Mouse (Mus musculus) NIH3T3 (cell line): Measurements from ENCODE around the gene Cacna2d3.

Source experiments
- DNase-seq: peaks from one replicate; pipeline ENCODE4 v3.0.0-alpha.2; 2012; ENCODE audit warnings: low read depth

Cacna2d3 gene

GRCm38 (mm10) chr14:29491786-29492185 is 229.9 kb downstream of the Cacna2d3 start:
- DNase-seq, result no peak

GRCm38 (mm10) chr14:29485416-29485815 is 236.2 kb downstream of the Cacna2d3 start:
- peak; percentile 2 for DNase-seq

- DNase-seq, result no peak
These were observed 243.2 kb downstream of the Cacna2d3 start for GRCm38 (mm10) chr14:29478403-29478983.

GRCm38 (mm10) chr14:29464277-29464676 is 257.4 kb downstream of the Cacna2d3 start:
- no peak for DNase-seq

GRCm38 (mm10) chr14:29449203-29449602 is 272.5 kb downstream of the Cacna2d3 start:
- DNase-seq, result no peak

GRCm38 (mm10) chr14:29443091-29444026 is 278.3 kb downstream of the Cacna2d3 start:
- peak; percentile 76 for DNase-seq

GRCm38 (mm10) chr14:29442476-29442875 is 279.2 kb downstream of the Cacna2d3 start:
- DNase-seq, result no peak

GRCm38 (mm10) chr14:29438666-29439065 is 283.0 kb downstream of the Cacna2d3 start:
- DNase-seq, result no peak

- DNase-seq, result no peak
These were observed 283.4 kb downstream of the Cacna2d3 start for GRCm38 (mm10) chr14:29438251-29438650.

GRCm38 (mm10) chr14:29435203-29435602 is 286.5 kb downstream of the Cacna2d3 start:
- DNase-seq, result no peak

GRCm38 (mm10) chr14:29433716-29434115 is 287.9 kb downstream of the Cacna2d3 start:
- no peak for DNase-seq

GRCm38 (mm10) chr14:29433076-29433714 is 288.5 kb downstream of the Cacna2d3 start:
- DNase-seq, result no peak

- DNase-seq, result no peak
These were observed 291.9 kb downstream of the Cacna2d3 start for GRCm38 (mm10) chr14:29429788-29430187.

GRCm38 (mm10) chr14:29425666-29426065 is 296.0 kb downstream of the Cacna2d3 start:
- no peak for DNase-seq

- no peak for DNase-seq
These were observed 296.5 kb downstream of the Cacna2d3 start for GRCm38 (mm10) chr14:29425208-29425607.

GRCm38 (mm10) chr14:29405878-29406165 is 315.8 kb downstream of the Cacna2d3 start:
- no peak for DNase-seq

GRCm38 (mm10) chr14:29405125-29405877 is 316.4 kb downstream of the Cacna2d3 start:
- no peak for DNase-seq

- no peak for DNase-seq
These were observed 317.5 kb downstream of the Cacna2d3 start for GRCm38 (mm10) chr14:29403849-29404808.

- no peak for DNase-seq
These were observed 319.2 kb downstream of the Cacna2d3 start for GRCm38 (mm10) chr14:29402471-29402870.

- DNase-seq, result no peak
These were observed 327.9 kb downstream of the Cacna2d3 start for GRCm38 (mm10) chr14:29393786-29394185.

GRCm38 (mm10) chr14:29392851-29393250 is 328.8 kb downstream of the Cacna2d3 start:
- no peak for DNase-seq
